Mouse (Mus musculus) liver, embryonic 14.5 days (tissue): ENCODE results near the gene Stat3.

Experiments used
- CTCF ChIP-seq: IDR thresholded peaks from 2 replicates; pipeline ENCODE4 v1.5.1; 2016; ENCODE audit warnings: antibody characterized with exemption, low read depth, control low read depth
- EP300 ChIP-seq: IDR thresholded peaks from 2 replicates; pipeline ENCODE4 v1.6.1; 2016; ENCODE audit warnings: antibody characterized with exemption, low read depth

GRCm38 (mm10) chr11:100935373-100936355, 3.7 kb downstream of the Stat3 start:
- TF ChIP-seq CTCF (no peak), EP300 (no peak)
